Mouse (Mus musculus): ENCODE measurements around the gene Map3k3.

DNA sequence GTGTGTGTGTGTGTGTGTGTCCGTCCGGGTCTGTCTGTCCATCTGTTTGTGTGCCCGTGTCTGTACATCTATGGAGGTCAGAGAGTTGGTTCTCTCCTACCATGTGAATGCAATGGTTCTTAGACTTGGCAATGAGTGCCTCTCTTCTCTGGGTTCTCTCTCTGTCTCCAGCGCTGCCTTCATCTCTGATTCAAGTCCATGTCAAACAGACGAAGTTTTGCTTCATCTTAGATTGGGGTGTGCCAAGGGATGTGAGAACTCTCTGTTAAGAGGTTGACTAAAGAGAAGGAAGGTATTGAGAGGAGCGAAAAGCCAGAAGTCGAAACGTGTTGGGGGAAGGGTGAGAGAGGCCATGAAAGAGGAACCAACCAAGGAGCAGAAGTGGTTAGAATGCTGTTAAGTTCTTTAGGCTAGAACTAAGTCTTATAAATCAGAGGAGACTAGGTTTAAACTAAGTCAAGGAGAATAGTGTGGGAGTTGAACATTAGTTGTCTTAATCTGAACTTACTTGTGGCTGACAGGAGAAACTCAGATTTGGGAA is 21.7 kb downstream of the Map3k3 start:
- TF ChIP-seq POLR2A (IDR thresholded peaks at IDR 0.05; ENCODE audit: control insufficient read depth, low read depth, low read length) (no peak), CTCF (IDR thresholded peaks at IDR 0.05; ENCODE audit: control insufficient read depth, insufficient read depth, insufficient replicate concordance, low read depth, low read length) (no peak)

All from testis, adult 2 months (tissue).